In genomic region chr2:143980781-143981398, GRCm38 (mm10) we compare ENCODE assay signal across 9 mouse cellular contexts. TPM values are rescaled to one million over a fixed set of nuclear protein-coding genes. Genes with fewer than 3 reads are reported as not detected.
DNase-seq lines count a peak whose midpoint lies in the region; ATAC-seq and TF ChIP-seq lines count a peak whose summit lies in the region.
"Had no signal": no experiment of that assay in that cellular context is flagged by ENCODE, and none has a peak within 500 bp of the region (broad histone marks: within the 10 kb centered on the region; RNA-seq: fewer than 3 reads in every experiment).

No protein-coding gene starts in this region.

- H3K4me1 ChIP-seq in E14TG2a.4 (replicated peaks; ENCODE audit: low read depth, low read length), result peaks cover 31% of the 10 kb centered on the region
- no peaks in the 10 kb centered on the region for H3K4me1 ChIP-seq in embryonic facial prominence, embryonic 11.5 days (ENCODE audit: control insufficient read depth, insufficient read depth, low read length)
- peaks cover 29% of the 10 kb centered on the region for H3K4me1 ChIP-seq in heart, embryonic 13.5 days
- no peaks in the 10 kb centered on the region for H3K4me1 ChIP-seq in kidney, postnatal 0 days (replicated peaks; ENCODE audit: insufficient read depth, low read length)
- H3K4me1 ChIP-seq in liver, embryonic 14.5 days (replicated peaks; ENCODE audit: control insufficient read depth in 2 of 2, insufficient read depth in 2 of 2, low read length in 1 of 2), result peaks cover 11 to 18% of the 10 kb centered on the region in 2 experiments
- no peaks in the 10 kb centered on the region for H3K4me1 ChIP-seq in neural tube, embryonic 11.5 days (ENCODE audit: control insufficient read depth, insufficient read depth, low read length)

- TF ChIP-seq EP300 in liver, embryonic 14.5 days (IDR thresholded peaks at IDR 0.05; ENCODE audit: low read depth), result peak; percentile 71

- no peaks in the 10 kb centered on the region for H3K27me3 ChIP-seq in E14TG2a.4 (ENCODE audit: insufficient read depth, low read length)
- H3K27me3 ChIP-seq in embryonic facial prominence, embryonic 11.5 days (ENCODE audit: control insufficient read depth, insufficient read depth, low read length), result no peaks in the 10 kb centered on the region
- no peaks in the 10 kb centered on the region for H3K27me3 ChIP-seq in heart, embryonic 13.5 days (replicated peaks)
- no peaks in the 10 kb centered on the region for H3K27me3 ChIP-seq in kidney, postnatal 0 days (ENCODE audit: insufficient read depth, low read length)
- no peaks in the 10 kb centered on the region for H3K27me3 ChIP-seq in liver, embryonic 14.5 days (ENCODE audit: control insufficient read depth, insufficient read depth, low read length)
- H3K27me3 ChIP-seq in neural tube, embryonic 11.5 days (ENCODE audit: control insufficient read depth, insufficient read depth, low read length), result no peaks in the 10 kb centered on the region

- ATAC-seq in embryonic facial prominence, embryonic 11.5 days (replicated peaks; ENCODE audit: insufficient number of reproducible peaks, low FRiP score, low TSS enrichment, low read depth), result peak; percentile 60; the same call in 1 of the 2 replicates
- ATAC-seq in heart, embryonic 13.5 days (ENCODE audit: extremely low read depth, insufficient number of reproducible peaks, low FRiP score, low TSS enrichment), result no peak; the same call in 1 of the 2 replicates
- peak; percentile 76; the same call in 1 of the 2 replicates for ATAC-seq in kidney, postnatal 0 days (replicated peaks; ENCODE audit: low FRiP score, low read depth)
- peak; percentile 85 for ATAC-seq in liver, embryonic 14.5 days (ENCODE audit: insufficient read depth)
- peak; percentile 81 for ATAC-seq in neural tube, embryonic 11.5 days (ENCODE audit: insufficient read depth, low FRiP score, low TSS enrichment)

- H3K9me3 ChIP-seq in E14TG2a.4 (ENCODE audit: low read length), result no peaks in the 10 kb centered on the region
- no peaks in the 10 kb centered on the region for H3K9me3 ChIP-seq in embryonic facial prominence, embryonic 11.5 days (replicated peaks; ENCODE audit: control insufficient read depth, low read length)
- H3K9me3 ChIP-seq in heart, embryonic 13.5 days, result no peaks in the 10 kb centered on the region
- H3K9me3 ChIP-seq in kidney, postnatal 0 days (replicated peaks; ENCODE audit: low read length), result no peaks in the 10 kb centered on the region
- no peaks in the 10 kb centered on the region for H3K9me3 ChIP-seq in liver, embryonic 14.5 days (ENCODE audit: control insufficient read depth, low read length)
- no peaks in the 10 kb centered on the region for H3K9me3 ChIP-seq in neural tube, embryonic 11.5 days (ENCODE audit: control insufficient read depth, low read length)

- H3K9ac ChIP-seq in embryonic facial prominence, embryonic 11.5 days (replicated peaks; ENCODE audit: low read length), result no peak overlapping the region
- 0 out of 2 replicates have a peak overlapping the region, but pooled peaks have one; percentile 33 for H3K9ac ChIP-seq in heart, embryonic 13.5 days
- H3K9ac ChIP-seq in kidney, postnatal 0 days (ENCODE audit: low read depth, low read length), result no peak overlapping the region
- H3K9ac ChIP-seq in liver, embryonic 14.5 days (replicated peaks), result peak overlapping the region; percentile 37
- H3K9ac ChIP-seq in neural tube, embryonic 11.5 days (ENCODE audit: low read length), result no peak overlapping the region

- no peak overlapping the region for H3K4me3 ChIP-seq in E14TG2a.4 (replicated peaks; ENCODE audit: low read length)
- H3K4me3 ChIP-seq in embryonic facial prominence, embryonic 11.5 days (ENCODE audit: low read depth, low read length), result no peak overlapping the region
- no peak overlapping the region for H3K4me3 ChIP-seq in heart, embryonic 13.5 days
- H3K4me3 ChIP-seq in kidney, postnatal 0 days (replicated peaks; ENCODE audit: low read depth, low read length), result no peak overlapping the region
- no peak overlapping the region for H3K4me3 ChIP-seq in liver, embryonic 14.5 days (ENCODE audit: insufficient read depth in 1 of 2, low read depth in 2 of 2, low read length in 2 of 2)
- no peak overlapping the region for H3K4me3 ChIP-seq in neural tube, embryonic 11.5 days (ENCODE audit: low read depth, low read length)

- peaks cover 81% of the 10 kb centered on the region for H3K36me3 ChIP-seq in E14TG2a.4 (ENCODE audit: insufficient read depth, low read length)
- no peaks in the 10 kb centered on the region for H3K36me3 ChIP-seq in embryonic facial prominence, embryonic 11.5 days (replicated peaks; ENCODE audit: control insufficient read depth, insufficient read depth, low read depth, low read length)
- peaks cover 60% of the 10 kb centered on the region for H3K36me3 ChIP-seq in heart, embryonic 13.5 days
- peaks cover 4% of the 10 kb centered on the region; the same call in 1 of the 2 replicates for H3K36me3 ChIP-seq in kidney, postnatal 0 days (ENCODE audit: insufficient read depth, low read length)
- peaks cover 3% of the 10 kb centered on the region for H3K36me3 ChIP-seq in liver, embryonic 14.5 days (replicated peaks; ENCODE audit: control insufficient read depth, insufficient read depth, low read depth)
- H3K36me3 ChIP-seq in neural tube, embryonic 11.5 days (ENCODE audit: control insufficient read depth, insufficient read depth, low read length), result no peaks in the 10 kb centered on the region

- 41% methylated on average over 6 of the region's 6 CpGs for WGBS in embryonic facial prominence, embryonic 11.5 days
- WGBS in heart, embryonic 13.5 days, result 32% methylated on average over 6 of the region's 6 CpGs
- WGBS in kidney, postnatal 0 days, result 36% methylated on average over 6 of the region's 6 CpGs
- WGBS in liver, embryonic 14.5 days (ENCODE audit: insufficient replicate concordance), result 24% methylated on average over 6 of the region's 6 CpGs
- WGBS in neural tube, embryonic 11.5 days, result 49% methylated on average over 6 of the region's 6 CpGs

- H3K27ac ChIP-seq in embryonic facial prominence, embryonic 11.5 days (replicated peaks; ENCODE audit: low read depth, low read length), result no peak overlapping the region
- H3K27ac ChIP-seq in heart, embryonic 13.5 days (replicated peaks), result no peak overlapping the region
- H3K27ac ChIP-seq in kidney, postnatal 0 days, result no peak overlapping the region
- H3K27ac ChIP-seq in liver, embryonic 14.5 days, result no peak overlapping the region; the same call in 1 of the 2 replicates
- H3K27ac ChIP-seq in neural tube, embryonic 11.5 days (ENCODE audit: low read depth, low read length), result no peak overlapping the region

- DNase-seq in adrenal gland, postnatal 36 days, result peak; percentile 50 to 68
- peak; percentile 81 for DNase-seq in embryonic facial prominence, embryonic 11.5 days (ENCODE audit: low spot score)
- DNase-seq in kidney, postnatal 0 days (ENCODE audit: low spot score), result peak; percentile 78
- DNase-seq in liver, embryonic 14.5 days (ENCODE audit: low read depth in 3 of 3, low spot score in 3 of 3), result peak; percentile 33 to 60 (median 45)
- DNase-seq in neural tube, embryonic 11.5 days (ENCODE audit: low spot score), result peak; percentile 75
- peak; percentile 86 for DNase-seq in testis, postnatal 10 days (ENCODE audit: low spot score)

- peak; percentile 61 for TF ChIP-seq CTCF in E14TG2a.4 (conservative IDR thresholded peaks at IDR 0.05; ENCODE audit: low read length)
- TF ChIP-seq CTCF in kidney, postnatal 0 days (IDR thresholded peaks at IDR 0.05; ENCODE audit: low read depth), result peak; percentile 87
- peak; percentile 92 for TF ChIP-seq CTCF in liver, embryonic 14.5 days (IDR thresholded peaks at IDR 0.05; ENCODE audit: low read depth)

- H3K4me2 ChIP-seq in embryonic facial prominence, embryonic 11.5 days (ENCODE audit: low read depth, low read length), result no peak overlapping the region
- H3K4me2 ChIP-seq in heart, embryonic 13.5 days, result no peak overlapping the region
- H3K4me2 ChIP-seq in kidney, postnatal 0 days (ENCODE audit: low read length), result no peak overlapping the region
- peak overlapping the region; percentile 56 for H3K4me2 ChIP-seq in liver, embryonic 14.5 days (ENCODE audit: low read depth)
- H3K4me2 ChIP-seq in neural tube, embryonic 11.5 days (ENCODE audit: low read depth), result no peak overlapping the region

RNA-seq across cellular contexts. Expression of gene Rrbp1, which starts 30.2 kb away (rescaled TPM):
- 100 to 1,000 TPM; 191 to 209 TPM for total RNA-seq in adrenal gland, postnatal 36 days (2021)
- 41.8 and 46.9 TPM in 2 replicates for polyA plus RNA-seq in embryonic facial prominence, embryonic 11.5 days (2014; fragmentation: Nextera tagmentation; extraction: Ambion mirVana)
- polyA plus RNA-seq in heart, embryonic 13.5 days (2015; fragmentation: Nextera tagmentation; extraction: Ambion mirVana), result 61.7 and 65.1 TPM in 2 replicates
- 68.7 and 81.7 TPM in 2 replicates for polyA plus RNA-seq in kidney, postnatal 0 days (2015; fragmentation: Nextera tagmentation; extraction: Ambion mirVana)
- polyA plus RNA-seq in liver, embryonic 14.5 days (2012; rRNA removed), result 40.4 and 83.7 TPM in 2 replicates
- polyA plus RNA-seq in liver, embryonic 14.5 days (2014; fragmentation: Nextera tagmentation; extraction: Ambion mirVana), result 39.6 and 41.2 TPM in 2 replicates
- polyA plus RNA-seq in neural tube, embryonic 11.5 days (2014; fragmentation: Nextera tagmentation; extraction: Ambion mirVana), result 38.8 and 44.1 TPM in 2 replicates

RNA-seq across cellular contexts. Expression of gene Banf2, which starts 52.0 kb away (rescaled TPM):
- not detected for total RNA-seq in adrenal gland, postnatal 36 days (2021)
- polyA plus RNA-seq in embryonic facial prominence, embryonic 11.5 days (2014; fragmentation: Nextera tagmentation; extraction: Ambion mirVana), result not detected in 2 replicates
- polyA plus RNA-seq in heart, embryonic 13.5 days (2015; fragmentation: Nextera tagmentation; extraction: Ambion mirVana), result not detected in 2 replicates
- not detected in 2 replicates for polyA plus RNA-seq in kidney, postnatal 0 days (2015; fragmentation: Nextera tagmentation; extraction: Ambion mirVana)
- polyA plus RNA-seq in liver, embryonic 14.5 days (2012; rRNA removed), result not detected in 2 replicates
- not detected in 2 replicates for polyA plus RNA-seq in liver, embryonic 14.5 days (2014; fragmentation: Nextera tagmentation; extraction: Ambion mirVana)
- not detected in 2 replicates for polyA plus RNA-seq in neural tube, embryonic 11.5 days (2014; fragmentation: Nextera tagmentation; extraction: Ambion mirVana)
- polyA plus RNA-seq: heart, embryonic 14.5 days had no signal

Comparison
In these comparisons a context has a peak if more than half of its experiments do, and no peak if none do; other contexts are left out.
1. H3K9ac ChIP-seq: peak in heart, embryonic 13.5 days (single experiment) and liver, embryonic 14.5 days (single experiment); none in embryonic facial prominence, embryonic 11.5 days (single experiment), kidney, postnatal 0 days (single experiment) and neural tube, embryonic 11.5 days (single experiment).
2. Peak in every context shown above with its lines, with median percentiles within 50 percentile points of each other: CTCF ChIP-seq and DNase-seq.